Mouse (Mus musculus) stomach, embryonic 15.5 days (tissue): Measurements from ENCODE around the gene Lonp2. TPM values are rescaled to one million over a fixed set of nuclear protein-coding genes. Genes with fewer than 3 reads are reported as not detected.

Experiments
- ATAC-seq: fragments of 200-750 bp; cut with Nextera tagmentation; 2 replicates; pipeline ENCODE4 v1.8.0; 2017; ENCODE audit warnings: low read depth, moderate number of reproducible peaks, moderate TSS enrichment; ENCODE audit not compliant: insufficient read depth, low FRiP score
- H3K27ac ChIP-seq: fragments of 300-500 bp; sonication (generic); 2 replicates; pipeline ENCODE4 v1.5.1; 2015; ENCODE audit warnings: mild to moderate bottlenecking, inconsistent platforms
- H3K27me3 ChIP-seq: fragments of 300-500 bp; sonication (generic); replicated peaks from 2 replicates; pipeline ENCODE4 v1.6.1; 2015; ENCODE audit warnings: inconsistent platforms
- H3K36me3 ChIP-seq: fragments of 300-500 bp; sonication (generic); 2 replicates; pipeline ENCODE4 v1.6.1; 2015; ENCODE audit warnings: inconsistent platforms
- H3K4me1 ChIP-seq: fragments of 300-500 bp; sonication (generic); 2 replicates; pipeline ENCODE4 v1.6.1; 2015; ENCODE audit warnings: inconsistent platforms
- H3K4me2 ChIP-seq: fragments of 300-500 bp; sonication (generic); 2 replicates; pipeline ENCODE4 v1.6.1; 2015; ENCODE audit warnings: mild to moderate bottlenecking, inconsistent platforms
- H3K4me3 ChIP-seq: fragments of 300-500 bp; sonication (generic); replicated peaks from 2 replicates; pipeline ENCODE4 v1.5.1; 2015; ENCODE audit warnings: inconsistent platforms
- H3K9ac ChIP-seq: fragments of 300-500 bp; sonication (generic); 2 replicates; pipeline ENCODE4 v1.6.1; 2015; ENCODE audit warnings: inconsistent platforms
- H3K9me3 ChIP-seq: fragments of 300-500 bp; sonication (generic); 2 replicates; pipeline ENCODE4 v1.6.1; 2016; ENCODE audit warnings: inconsistent platforms
- WGBS: fragments of 180-500 bp; shearing (Covaris S2); methylation state at CpG from one replicate; pipeline ENCODE4 v1.1.7; 2015; 5-methylcytosine and 5-hydroxymethylcytosine counted together
- microRNA-seq: library from miRNA; unstranded; fragments of <30 nt; microRNA quantifications from one replicate; pipeline ENCODE4, GENCODE M21; 2016
- polyA plus RNA-seq: library from polyadenylated mRNA; unstranded; fragments of >200 nt; fragmentation: Nextera tagmentation; extraction: Ambion mirVana; gene quantifications from 2 replicates; pipeline ENCODE4 v1.2.1, GENCODE M21; 2015

The Lonp2 gene
- polyA plus RNA-seq, 1 experiment from 2014 or later = 51.3 TPM

DNA sequence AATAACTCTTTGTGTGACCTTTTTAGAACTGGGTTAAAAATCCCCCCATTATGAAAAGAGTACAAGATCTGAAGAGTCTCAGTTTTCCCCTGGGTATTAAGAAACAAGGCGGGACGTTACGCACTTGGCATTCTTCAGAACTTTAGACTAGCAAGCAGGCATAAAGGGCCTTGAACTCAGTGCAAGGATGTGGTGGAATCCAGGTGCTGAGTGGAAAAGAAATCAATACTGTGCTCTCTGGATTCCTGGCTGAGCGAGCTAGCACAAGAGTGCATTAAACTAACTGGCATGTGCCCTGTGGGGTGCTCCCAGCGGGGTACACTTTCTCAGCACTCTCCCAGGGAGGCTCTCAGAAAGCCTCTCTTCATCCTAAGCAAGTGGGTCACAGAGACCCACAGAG lies 139.0 kb downstream of the Lonp2 start:
- H3K9ac ChIP-seq = no peak overlapping the region
- H3K4me3 ChIP-seq = no peak overlapping the region
- H3K4me2 ChIP-seq = no peak overlapping the region
- no peaks in the 10 kb centered on the region for H3K9me3 ChIP-seq
- 59% methylated on average over 5 of the region's 5 CpGs for WGBS
- ATAC-seq = no peak
- no peaks in the 10 kb centered on the region for H3K36me3 ChIP-seq
- 0 out of 2 replicates have a peak, but pooled peaks cover 2% of the 10 kb centered on the region for H3K4me1 ChIP-seq
- H3K27me3 ChIP-seq = no peaks in the 10 kb centered on the region
- no peak overlapping the region for H3K27ac ChIP-seq

DNA sequence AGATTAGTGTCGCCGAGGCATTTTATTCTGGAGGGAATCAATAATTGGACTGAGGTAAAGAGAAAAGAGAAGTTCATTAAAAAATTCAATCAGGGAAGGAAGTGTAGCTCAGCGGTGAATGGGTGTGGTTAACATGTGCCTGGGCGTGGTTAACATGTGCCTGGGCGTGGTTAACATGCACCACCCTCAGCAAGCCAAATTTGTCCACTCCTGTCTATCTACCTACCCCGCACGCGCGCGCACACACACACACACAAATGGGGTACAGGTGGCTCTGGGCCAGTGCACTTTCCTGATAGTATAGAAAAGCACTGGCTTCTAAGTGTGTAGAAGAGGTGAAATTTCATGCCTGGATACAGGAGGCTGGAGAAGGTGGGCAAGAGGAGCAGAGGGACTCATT lies 141.3 kb downstream of the Lonp2 start:
- no peaks in the 10 kb centered on the region for H3K9me3 ChIP-seq
- WGBS = 85% methylated on average over 10 of the region's 10 CpGs
- no peaks in the 10 kb centered on the region for H3K27me3 ChIP-seq
- H3K36me3 ChIP-seq = no peaks in the 10 kb centered on the region
- no peak overlapping the region for H3K9ac ChIP-seq
- H3K4me2 ChIP-seq = no peak overlapping the region
- ATAC-seq = no peak
- no peak overlapping the region for H3K4me3 ChIP-seq
- no peaks in the 10 kb centered on the region for H3K4me1 ChIP-seq
- no peak overlapping the region for H3K27ac ChIP-seq

DNA sequence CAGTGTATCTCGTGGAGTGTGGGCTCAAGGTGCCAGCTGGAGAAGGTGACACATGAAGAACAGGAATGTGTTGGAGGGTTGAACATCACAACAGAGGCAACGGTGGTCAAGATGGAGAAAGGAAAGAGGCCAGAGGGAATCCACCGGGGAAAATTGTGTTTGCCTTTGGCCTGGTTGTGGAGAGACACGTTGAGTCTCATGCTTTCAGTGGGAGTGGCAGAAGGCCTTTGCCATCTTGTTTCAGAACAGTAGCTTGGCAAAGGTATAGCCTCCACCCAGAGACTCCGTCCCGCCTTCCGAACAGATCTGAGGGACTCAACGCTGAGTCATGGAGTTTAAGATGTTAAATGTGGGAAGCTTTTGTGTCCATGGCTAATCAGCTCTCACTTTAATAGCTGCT lies 141.8 kb downstream of the Lonp2 start:
- ATAC-seq = no peak
- WGBS = 82% methylated on average over 8 of the region's 8 CpGs
- no peak overlapping the region for H3K9ac ChIP-seq
- no peaks in the 10 kb centered on the region for H3K9me3 ChIP-seq
- H3K4me2 ChIP-seq = no peak overlapping the region
- H3K4me1 ChIP-seq = no peaks in the 10 kb centered on the region
- no peaks in the 10 kb centered on the region for H3K27me3 ChIP-seq
- no peak overlapping the region for H3K4me3 ChIP-seq
- no peaks in the 10 kb centered on the region for H3K36me3 ChIP-seq
- H3K27ac ChIP-seq = peak overlapping the region; percentile 26; the same call in 1 of the 2 replicates

DNA sequence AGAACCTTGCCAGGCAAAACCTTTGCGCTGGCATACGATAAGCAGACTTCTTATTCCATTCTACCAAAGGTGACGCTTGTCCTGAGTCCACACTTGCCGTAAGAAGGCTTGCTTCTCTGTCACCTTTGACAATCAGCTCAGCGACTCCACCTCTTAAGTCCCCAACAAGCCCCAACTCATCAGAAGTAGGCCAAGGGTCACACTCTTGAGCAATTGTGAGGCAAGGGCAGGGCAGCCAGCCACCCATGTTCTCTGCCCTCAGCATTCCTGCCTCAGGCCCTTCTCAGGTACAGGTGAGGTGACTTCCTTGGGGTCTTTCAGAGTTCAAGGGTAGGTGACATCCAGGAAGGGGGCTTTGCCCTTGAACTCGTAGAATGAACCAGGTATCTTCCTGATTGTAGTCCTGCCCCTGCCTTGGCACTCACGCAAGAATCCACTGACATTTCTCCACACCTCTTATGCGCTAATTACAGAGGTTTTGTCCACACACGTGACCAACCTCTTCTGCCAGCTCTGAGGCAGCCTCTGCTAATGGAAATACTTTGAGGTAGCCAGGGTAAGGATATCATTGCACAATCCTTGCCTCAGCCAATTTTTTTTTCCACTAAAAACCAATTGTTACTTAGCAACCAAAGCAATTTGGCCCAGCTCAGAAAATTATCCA lies 142.8 kb downstream of the Lonp2 start:
- WGBS = 81% methylated on average over 9 of the region's 9 CpGs
- Histone ChIP-seq H3K9ac (no peak overlapping the region), H3K9me3 (no peaks in the 10 kb centered on the region), H3K4me2 (no peak overlapping the region), H3K27me3 (no peaks in the 10 kb centered on the region), H3K4me3 (no peak overlapping the region), H3K27ac (peak overlapping the region; percentile 26; the same call in 1 of the 2 replicates), H3K4me1 (no peaks in the 10 kb centered on the region), H3K36me3 (no peaks in the 10 kb centered on the region)
- no peak for ATAC-seq

DNA sequence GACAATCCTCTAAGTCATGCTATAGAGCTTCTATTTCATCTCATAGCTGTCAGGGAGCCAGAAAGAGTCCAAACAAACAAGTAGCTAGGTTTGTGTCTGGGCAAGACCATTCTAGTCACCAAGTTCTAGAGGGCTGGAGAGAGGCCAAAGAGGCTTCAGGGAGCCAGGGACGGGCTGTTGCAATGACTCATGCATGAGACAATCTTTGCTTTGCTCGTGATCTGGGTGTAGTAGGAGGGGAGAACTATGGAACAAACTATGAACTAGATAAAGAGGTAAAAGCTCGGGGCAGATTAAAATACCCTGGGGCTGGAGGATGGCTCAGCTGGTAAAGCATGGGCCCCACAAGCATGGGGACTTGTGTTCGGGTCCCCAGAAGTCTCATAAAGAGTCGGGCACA lies 144.7 kb downstream of the Lonp2 start:
- H3K27ac ChIP-seq = peak overlapping the region; percentile 35; the same call in 1 of the 2 replicates
- H3K9me3 ChIP-seq = no peaks in the 10 kb centered on the region
- H3K27me3 ChIP-seq = no peaks in the 10 kb centered on the region
- ATAC-seq = peak; percentile 70
- H3K36me3 ChIP-seq = no peaks in the 10 kb centered on the region
- no peak overlapping the region for H3K4me2 ChIP-seq
- no peak overlapping the region for H3K4me3 ChIP-seq
- no peaks in the 10 kb centered on the region for H3K4me1 ChIP-seq
- no peak overlapping the region for H3K9ac ChIP-seq
- 49% methylated on average over 5 of the region's 5 CpGs for WGBS

DNA sequence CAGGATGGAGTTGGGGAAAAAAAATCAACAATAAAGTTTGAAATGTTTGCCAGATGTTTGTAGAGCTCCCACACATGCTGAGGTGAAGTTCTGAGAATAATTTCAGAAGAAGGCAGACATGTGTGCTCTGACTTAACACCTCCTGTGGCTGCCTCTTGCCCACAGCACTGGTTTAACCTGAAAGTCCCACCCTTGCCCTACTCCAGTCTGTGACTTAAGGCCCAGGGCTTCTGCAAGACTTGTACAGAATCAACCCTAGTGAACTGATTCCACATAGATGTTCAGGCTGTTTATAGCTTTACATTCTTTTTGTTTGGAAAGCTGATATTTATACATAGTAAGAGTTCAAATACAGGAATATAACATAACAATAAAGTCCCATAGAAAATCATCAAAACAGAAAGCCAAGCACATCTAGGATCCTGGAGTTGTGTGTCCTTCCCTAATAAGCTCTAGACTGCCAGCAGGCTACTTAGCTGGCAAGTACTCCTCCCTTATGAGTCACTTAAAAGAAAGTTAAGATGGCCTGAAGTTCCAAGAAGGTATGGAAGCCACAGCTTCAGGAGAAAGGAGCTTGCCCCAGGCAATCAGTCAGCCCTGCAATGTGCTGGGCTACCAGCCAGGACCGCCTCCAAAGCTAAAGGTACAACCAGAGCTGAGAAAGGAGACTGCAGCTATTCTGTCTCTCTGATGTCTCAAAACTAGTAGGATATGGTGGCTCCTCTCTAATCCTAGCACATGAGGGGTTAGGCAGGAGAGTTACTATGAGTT lies 146.3 kb downstream of the Lonp2 start:
- Histone ChIP-seq H3K4me2 (no peak overlapping the region), H3K4me1 (no peaks in the 10 kb centered on the region), H3K27me3 (no peaks in the 10 kb centered on the region), H3K9me3 (no peaks in the 10 kb centered on the region), H3K4me3 (no peak overlapping the region), H3K9ac (no peak overlapping the region), H3K27ac (no peak overlapping the region), H3K36me3 (no peaks in the 10 kb centered on the region)
- no peak for ATAC-seq
- WGBS = 73% methylated on average over 1 of the region's 1 CpGs

Small RNA genes lying within 50 kb of the gene (microRNA-seq; reads per million reads assigned to microRNA genes)
- not detected for gene Gm44348

Other genes with a start within 250 kb of the Lonp2 start
- 0.19 and 0.24 TPM in 2 replicates for gene Abcc12, start 43.4 kb upstream of the Lonp2 start, polyA plus RNA-seq
- 3.6 and 3.7 TPM in 2 replicates for gene Gm10638, start 121.7 kb downstream of the Lonp2 start, polyA plus RNA-seq
- 38.3 and 40.7 TPM in 2 replicates for gene Siah1a, start 121.9 kb downstream of the Lonp2 start, polyA plus RNA-seq